Mouse (Mus musculus) thymus, adult 2 months (tissue): ENCODE results near the gene Ecpas.

Experiments used
- CTCF ChIP-seq: fragments of 200-500 bp; IDR thresholded peaks from 2 replicates; pipeline ENCODE4 v1.5.1; 2012; ENCODE audit warnings: mild to moderate bottlenecking, control low read depth, low read length, moderate library complexity, borderline replicate concordance; ENCODE audit not compliant: control insufficient read depth, poor library complexity, insufficient read depth; ENCODE audit errors: extremely low read depth
- POLR2A ChIP-seq: fragments of 200-500 bp; IDR thresholded peaks from 2 replicates; pipeline ENCODE4 v1.6.1; 2012; ENCODE audit warnings: mild to moderate bottlenecking, low read length, control low read depth, moderate library complexity; ENCODE audit not compliant: control insufficient read depth, poor library complexity, insufficient read depth; ENCODE audit errors: extremely low read depth

- TF ChIP-seq CTCF (no peak), POLR2A (no peak)
These were observed 2.7 kb upstream of the Ecpas start for GRCm38 (mm10) chr4:58915081-58915826.
